Mouse (Mus musculus) CH12.LX (cell line): Measurements from ENCODE around the gene Hmgcr. TPM values are rescaled to one million over a fixed set of nuclear protein-coding genes. Genes with fewer than 3 reads are reported as not detected.

Experiments used
- DNase-seq: peaks from one replicate; pipeline ENCODE4 v3.0.0-alpha.2; 2013; ENCODE audit errors: extremely low read depth
- H3K27ac ChIP-seq: 2 replicates; pipeline ENCODE4 v1.5.1; 2012; ENCODE audit warnings: low read depth, mild to moderate bottlenecking, control low read depth, moderate library complexity; ENCODE audit not compliant: insufficient read depth
- H3K27me3 ChIP-seq: replicated peaks from 2 replicates; pipeline ENCODE3; 2012; ENCODE audit warnings: inconsistent platforms
- H3K36me3 ChIP-seq, 2 experiments: replicated peaks in 1 of 2; 2 replicates each; pipeline versions ENCODE3 to v1.6.1; 2012; ENCODE audit warnings: inconsistent platforms in 1 of 2, low read length in 1 of 2, mild to moderate bottlenecking in 1 of 2, mixed read lengths in 1 of 2, moderate library complexity in 1 of 2; ENCODE audit not compliant: control insufficient read depth in 1 of 2, insufficient read depth in 1 of 2
- H3K4me1 ChIP-seq, 2 experiments: 2 replicates each; pipeline ENCODE4 v1.6.1; 2012; ENCODE audit warnings: inconsistent platforms in 1 of 2, moderate library complexity in 1 of 2; ENCODE audit not compliant: insufficient read depth in 2 of 2, control insufficient read depth in 1 of 2
- H3K4me2 ChIP-seq: 2 replicates; pipeline ENCODE4 v1.6.1; 2012; ENCODE audit warnings: low read depth, mild to moderate bottlenecking, control low read depth; ENCODE audit not compliant: poor library complexity, insufficient read depth, severe bottlenecking
- H3K4me3 ChIP-seq, 3 experiments: fragments of 150-350 bp in 1 of 3; sonication (generic) in 1 of 3; replicated peaks in 1 of 3; 2 replicates each; pipeline versions ENCODE3 to v1.5.1; 2011 to 2012; ENCODE audit warnings: low read depth in 2 of 3, low read length in 2 of 3, mild to moderate bottlenecking in 2 of 3, moderate library complexity in 2 of 3, control low read depth in 1 of 3, improper control_type of control experiment in 1 of 3, inconsistent platforms in 1 of 3, mixed read lengths in 1 of 3; ENCODE audit not compliant: poor library complexity in 1 of 3
- H3K79me2 ChIP-seq: replicated peaks from 2 replicates; pipeline ENCODE4 v1.6.1; 2012; ENCODE audit warnings: mild to moderate bottlenecking, moderate library complexity; ENCODE audit not compliant: control insufficient read depth, poor library complexity, insufficient read depth, severe bottlenecking; ENCODE audit errors: extremely low read depth
- H3K9ac ChIP-seq: 2 replicates; pipeline ENCODE4 v1.6.1; 2012; ENCODE audit warnings: low read depth, mild to moderate bottlenecking, control low read depth, moderate library complexity; ENCODE audit not compliant: insufficient read depth
- H3K9me3 ChIP-seq: replicated peaks from 2 replicates; pipeline ENCODE3; 2012; ENCODE audit warnings: low read length, inconsistent platforms, mixed read lengths
- CTCF ChIP-seq, 2 experiments: IDR thresholded peaks in 1 of 2; conservative IDR thresholded peaks in 1 of 2; 2 replicates each; pipeline ENCODE4 v1.5.1; 2011 to 2012; ENCODE audit warnings: low read depth in 2 of 2, low read length in 2 of 2, improper control_type of control experiment in 1 of 2, inconsistent platforms in 1 of 2, mild to moderate bottlenecking in 1 of 2, moderate library complexity in 1 of 2
- E2F4 ChIP-seq: IDR thresholded peaks from 2 replicates; pipeline ENCODE4 v1.6.1; 2011; ENCODE audit warnings: low read depth, low read length, improper control_type of control experiment; ENCODE audit not compliant: insufficient replicate concordance
- ELF1 ChIP-seq: IDR thresholded peaks from 2 replicates; pipeline ENCODE4 v1.6.1; 2014; ENCODE audit warnings: low read depth, mild to moderate bottlenecking, inconsistent platforms, low read length, improper control_type of control experiment
- ETS1 ChIP-seq: conservative IDR thresholded peaks from 2 replicates; pipeline ENCODE4 v1.6.1; 2012; ENCODE audit warnings: low read depth, mild to moderate bottlenecking, inconsistent platforms, low read length, improper control_type of control experiment, moderate library complexity
- GABPA ChIP-seq: IDR thresholded peaks from 2 replicates; pipeline ENCODE4 v1.6.1; 2012; ENCODE audit warnings: low read depth, low read length, improper control_type of control experiment, inconsistent platforms; ENCODE audit not compliant: insufficient replicate concordance
- IRF4 ChIP-seq: IDR thresholded peaks from 2 replicates; pipeline ENCODE4 v1.6.1; 2014; ENCODE audit warnings: low read depth, mild to moderate bottlenecking, inconsistent platforms, low read length, improper control_type of control experiment
- JUND ChIP-seq: conservative IDR thresholded peaks from 2 replicates; pipeline ENCODE4 v1.6.1; 2011; ENCODE audit warnings: low read depth, low read length, improper control_type of control experiment
- KAT2A ChIP-seq: IDR thresholded peaks from 2 replicates; pipeline ENCODE4 v1.6.1; 2012; ENCODE audit warnings: low read length, improper control_type of control experiment, inconsistent platforms; ENCODE audit not compliant: insufficient replicate concordance
- MAZ ChIP-seq: IDR thresholded peaks from 2 replicates; pipeline ENCODE4 v1.6.1; 2012; ENCODE audit warnings: low read depth, mild to moderate bottlenecking, inconsistent platforms, low read length, improper control_type of control experiment, moderate library complexity
- NRF1 ChIP-seq: IDR thresholded peaks from 2 replicates; pipeline ENCODE4 v1.6.1; 2014; ENCODE audit warnings: low read depth, mild to moderate bottlenecking, inconsistent platforms, low read length, improper control_type of control experiment, moderate library complexity
- PAX5 ChIP-seq: IDR thresholded peaks from 2 replicates; pipeline ENCODE4 v1.6.1; 2012; ENCODE audit warnings: low read length, inconsistent platforms, mixed read lengths
- RCOR1 ChIP-seq: conservative IDR thresholded peaks from 2 replicates; pipeline ENCODE4 v1.6.1; 2012; ENCODE audit warnings: low read depth, mild to moderate bottlenecking, inconsistent platforms, low read length, improper control_type of control experiment
- SIN3A ChIP-seq: IDR thresholded peaks from 2 replicates; pipeline ENCODE4 v1.6.1; 2012; ENCODE audit warnings: low read length, improper control_type of control experiment, inconsistent platforms
- SMC3 ChIP-seq: IDR thresholded peaks from 2 replicates; pipeline ENCODE4 v1.6.1; 2011; ENCODE audit warnings: low read depth, low read length, improper control_type of control experiment
- USF2 ChIP-seq: conservative IDR thresholded peaks from 2 replicates; pipeline ENCODE4 v1.6.1; 2011; ENCODE audit warnings: low read depth, low read length, improper control_type of control experiment
- ZKSCAN1 ChIP-seq: IDR thresholded peaks from 2 replicates; pipeline ENCODE4 v1.6.1; 2012; ENCODE audit warnings: low read depth, inconsistent platforms, low read length, improper control_type of control experiment, borderline replicate concordance
- ZMIZ1 ChIP-seq: IDR thresholded peaks from 2 replicates; pipeline ENCODE4 v1.6.1; 2012; ENCODE audit warnings: low read depth, mild to moderate bottlenecking, inconsistent platforms, low read length, improper control_type of control experiment
- dilution Hi-C: fragments of 300-500 bp; cut with MboI; formaldehyde crosslinking; loops from 2 replicates; pipeline ENCODE4 v1.14.3; 2020; ENCODE audit warnings: low sequenced_read_pairs; ENCODE audit not compliant: extremely low pct_unique_long_range_greater_than_20kb, extremely low pct_ligation_motif_present
- in situ Hi-C: fragments of 300-500 bp; cut with MboI; formaldehyde crosslinking; loops from 3 replicates; pipeline ENCODE4 v1.14.3; 2019; ENCODE audit warnings: low sequenced_read_pairs, low pct_ligation_motif_present, low pct_unique_long_range_greater_than_20kb, mixed read lengths
- polyA plus RNA-seq: library from polyadenylated mRNA; unstranded; fragments of >175 nt; gene quantifications from 2 replicates; pipeline ENCODE4 v1.2.1, GENCODE M21; 2012; ENCODE audit warnings: low read depth; ENCODE audit not compliant: insufficient read length
- total RNA-seq, 2 experiments: library from RNA; depleted of rRNA; stranded (reverse); fragments of 300-350 nt in 1 of 2; fragments of >200 nt in 1 of 2; gene quantifications; 2 replicates each; pipeline ENCODE4 v1.2.3; 2012 to 2014

Hmgcr gene
- total and polyA plus RNA-seq, 3 experiments, result 71.6 to 118 (median 97.5) TPM

DNA sequence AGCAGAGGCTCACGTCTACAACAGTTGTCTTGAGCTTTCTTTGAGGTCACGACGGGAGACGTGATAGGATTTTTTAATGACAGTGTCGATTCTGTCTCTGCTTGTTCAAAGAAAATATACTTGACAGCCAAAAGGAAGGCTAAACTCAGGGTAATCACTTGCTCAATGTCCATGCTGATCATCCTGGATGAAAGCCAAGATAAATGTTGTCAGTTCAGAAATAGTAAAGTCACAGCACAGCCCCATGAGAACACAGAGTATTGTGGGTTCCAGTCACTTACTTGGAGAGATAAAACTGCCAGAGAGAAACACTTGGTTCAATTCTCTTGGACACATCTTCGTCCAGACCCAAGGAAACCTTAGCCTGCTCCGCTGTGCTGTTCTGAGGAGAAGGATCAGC is 11.8 kb downstream of the Hmgcr start:
- Histone ChIP-seq H3K9ac (no peak overlapping the region), H3K27ac (no peak overlapping the region), H3K4me2 (no peak overlapping the region), H3K27me3 (no peaks in the 10 kb centered on the region), H3K79me2 (peaks cover 12% of the 10 kb centered on the region; the same call in 1 of the 2 replicates), H3K36me3 (peaks cover 82 to 95% of the 10 kb centered on the region in 2 experiments), H3K4me3 (no peak overlapping the region), H3K9me3 (no peaks in the 10 kb centered on the region), H3K4me1 (peaks cover 0 to 13% of the 10 kb centered on the region in 2 experiments; a peak in 1 of 4 replicates)
- dilution Hi-C loops (no loop called here), in situ Hi-C loops (no loop called here)
- DNase-seq, result no peak
- no peak for TF ChIP-seq CTCF (conservative IDR thresholded peaks at IDR 0.05 in 1 of 2, IDR thresholded peaks at IDR 0.05 in 1 of 2; ENCODE audit: low read depth in 2 of 2, low read length in 2 of 2)
- no peak for TF ChIP-seq RCOR1
- TF ChIP-seq MAZ, result no peak

GRCm38 (mm10) chr13:96656673-96657072 is 14.1 kb downstream of the Hmgcr start:
- H3K36me3 ChIP-seq, result peaks cover 81 to 94% of the 10 kb centered on the region in 2 experiments
- no peak overlapping the region for H3K27ac ChIP-seq
- no peak for DNase-seq
- H3K9me3 ChIP-seq, result no peaks in the 10 kb centered on the region
- H3K4me3 ChIP-seq, result no peak overlapping the region
- dilution Hi-C loops, result no loop called here
- in situ Hi-C loops, result no loop called here
- TF ChIP-seq PAX5 (no peak), ELF1 (no peak), SIN3A (no peak), JUND (no peak), ZKSCAN1 (no peak), USF2 (no peak), IRF4 (no peak), NRF1 (no peak)
- TF ChIP-seq, all 38 proteins: peak for 0
- Histone ChIP-seq H3K4me1 (no peaks in the 10 kb centered on the region), H3K27me3 (no peaks in the 10 kb centered on the region), H3K4me2 (no peak overlapping the region), H3K79me2 (peaks cover 12% of the 10 kb centered on the region; the same call in 1 of the 2 replicates), H3K9ac (no peak overlapping the region)

DNA sequence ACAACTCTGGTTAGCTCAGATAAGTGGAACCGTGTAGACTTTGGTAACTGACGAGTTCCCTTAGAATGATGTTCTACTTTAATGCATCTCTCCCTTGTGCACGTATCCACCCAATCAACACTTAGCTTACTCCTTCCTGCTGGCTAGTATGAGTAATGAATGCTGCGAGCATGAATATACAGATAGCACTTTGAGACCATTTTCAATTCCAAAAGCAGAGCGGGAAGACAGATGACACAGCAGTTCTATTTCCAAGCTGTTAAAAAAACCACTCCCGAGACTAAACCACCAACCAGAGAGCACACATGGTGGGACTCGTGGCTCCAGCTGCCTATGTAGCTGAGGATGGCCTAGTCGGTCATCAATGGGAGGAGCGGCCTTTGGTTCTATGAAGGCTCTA is 17.7 kb downstream of the Hmgcr start:
- peaks cover 5% of the 10 kb centered on the region; the same call in 1 of the 2 replicates for H3K79me2 ChIP-seq
- no peaks in the 10 kb centered on the region for H3K27me3 ChIP-seq
- no peak overlapping the region for H3K9ac ChIP-seq
- H3K9me3 ChIP-seq, result no peaks in the 10 kb centered on the region
- H3K27ac ChIP-seq, result no peak overlapping the region
- dilution Hi-C loops, result no loop called here
- no peak for DNase-seq
- H3K4me1 ChIP-seq, result no peaks in the 10 kb centered on the region
- H3K4me3 ChIP-seq, result no peak overlapping the region
- H3K36me3 ChIP-seq, result peaks cover 75 to 96% of the 10 kb centered on the region in 2 experiments
- TF ChIP-seq ETS1, result no peak
- no peak for TF ChIP-seq SMC3
- TF ChIP-seq GABPA, result no peak
- no peak for TF ChIP-seq E2F4
- no peak for TF ChIP-seq ZMIZ1
- TF ChIP-seq KAT2A, result no peak
- TF ChIP-seq, all 38 proteins: peak for 0
- no peak overlapping the region for H3K4me2 ChIP-seq
- in situ Hi-C loops, result no loop called here
